Mouse (Mus musculus) heart, embryonic 12.5 days (tissue): ENCODE data around the gene Gm20716. TPM values are rescaled to one million over a fixed set of nuclear protein-coding genes. Genes with fewer than 3 reads are reported as not detected.

ENCODE experiments used
- ATAC-seq: fragments of 200-750 bp; cut with Nextera tagmentation; 2 replicates; pipeline ENCODE4 v1.8.0; 2017; ENCODE audit warnings: moderate TSS enrichment, moderate library complexity; ENCODE audit not compliant: insufficient number of reproducible peaks, low FRiP score
- H3K27ac ChIP-seq: fragments of 300-500 bp; sonication (generic); 2 replicates; pipeline ENCODE4 v1.5.1; 2016; ENCODE audit warnings: mild to moderate bottlenecking, moderate library complexity; ENCODE audit not compliant: poor library complexity, severe bottlenecking
- H3K27me3 ChIP-seq: fragments of 300-500 bp; sonication (generic); replicated peaks from 2 replicates; pipeline ENCODE4 v1.6.1; 2016; ENCODE audit warnings: mild to moderate bottlenecking, moderate library complexity
- H3K36me3 ChIP-seq: fragments of 300-500 bp; sonication (generic); 2 replicates; pipeline ENCODE4 v1.6.1; 2016; ENCODE audit warnings: mild to moderate bottlenecking, moderate library complexity
- H3K4me1 ChIP-seq: fragments of 300-500 bp; sonication (generic); replicated peaks from 2 replicates; pipeline ENCODE4 v1.6.1; 2016; ENCODE audit warnings: mild to moderate bottlenecking
- H3K4me2 ChIP-seq: fragments of 300-500 bp; sonication (generic); 2 replicates; pipeline ENCODE4 v1.6.1; 2016; ENCODE audit warnings: mild to moderate bottlenecking, moderate library complexity
- H3K4me3 ChIP-seq: fragments of 300-500 bp; sonication (generic); 2 replicates; pipeline ENCODE4 v1.5.1; 2016; ENCODE audit warnings: mild to moderate bottlenecking
- H3K9ac ChIP-seq: fragments of 300-500 bp; sonication (generic); 2 replicates; pipeline ENCODE4 v1.6.1; 2016; ENCODE audit warnings: mild to moderate bottlenecking, moderate library complexity
- H3K9me3 ChIP-seq: fragments of 300-500 bp; sonication (generic); replicated peaks from 2 replicates; pipeline ENCODE4 v1.6.1; 2016; ENCODE audit warnings: mild to moderate bottlenecking, moderate library complexity
- WGBS: fragments of 180-500 bp; shearing (Covaris S2); methylation state at CpG from one replicate; pipeline ENCODE4 v1.1.7; 2016; 5-methylcytosine and 5-hydroxymethylcytosine counted together
- polyA plus RNA-seq: library from polyadenylated mRNA; unstranded; fragments of >200 nt; fragmentation: Nextera tagmentation; extraction: Ambion mirVana; gene quantifications from 2 replicates; pipeline ENCODE4 v1.2.1, GENCODE M21; 2016

Gm20716 gene
- 15.0 and 15.5 TPM in 2 replicates for polyA plus RNA-seq

GRCm38 (mm10) chr2:168230026-168230728, at the start of gene Gm20716, which contains the start of the genes Dpm1 and Mocs3:
Gene Gm20716, minus strand, starts transcription at chr2:168230364.
Gene Dpm1, minus strand, starts transcription at chr2:168230591.
Gene Mocs3, plus strand, starts transcription at chr2:168230622.
- Histone ChIP-seq H3K27me3 (no peaks in the 10 kb centered on the region), H3K9ac (peak within 1 kb of the TSS; percentile 98), H3K4me2 (peak within 1 kb of the TSS; percentile 78), H3K4me1 (peaks cover 28% of the 10 kb centered on the region), H3K4me3 (peak within 1 kb of the TSS; percentile 99), H3K27ac (peak within 1 kb of the TSS; percentile 85), H3K36me3 (peaks cover 47% of the 10 kb centered on the region), H3K9me3 (peaks cover 3% of the 10 kb centered on the region; the same call in 1 of the 2 replicates)
- under 1% methylated on average over 73 of the region's 73 CpGs for WGBS
- ATAC-seq: peak; percentile 87

GRCm38 (mm10) chr2:168274374-168274935, 44.3 kb upstream of the Gm20716 start:
- Histone ChIP-seq H3K9ac (no peak overlapping the region), H3K36me3 (no peaks in the 10 kb centered on the region), H3K9me3 (0 out of 2 replicates have a peak, but pooled peaks cover 2% of the 10 kb centered on the region), H3K27ac (no peak overlapping the region), H3K4me1 (no peaks in the 10 kb centered on the region), H3K27me3 (peaks cover 100% of the 10 kb centered on the region), H3K4me2 (no peak overlapping the region), H3K4me3 (no peak overlapping the region)
- ATAC-seq: no peak
- WGBS: 7% methylated on average over 11 of the region's 11 CpGs

GRCm38 (mm10) chr2:168273387-168273786, 43.2 kb upstream of the Gm20716 start:
- H3K9me3 ChIP-seq: 0 out of 2 replicates have a peak, but pooled peaks cover 10% of the 10 kb centered on the region
- 22% methylated on average over 9 of the region's 9 CpGs for WGBS
- H3K4me3 ChIP-seq: no peak overlapping the region
- no peaks in the 10 kb centered on the region for H3K36me3 ChIP-seq
- peak overlapping the region; percentile 4; the same call in 1 of the 2 replicates for H3K4me2 ChIP-seq
- ATAC-seq: no peak
- no peak overlapping the region for H3K27ac ChIP-seq
- H3K9ac ChIP-seq: no peak overlapping the region
- H3K4me1 ChIP-seq: no peaks in the 10 kb centered on the region
- H3K27me3 ChIP-seq: peaks cover 100% of the 10 kb centered on the region

- 13% methylated on average over 7 of the region's 7 CpGs for WGBS
Measured at GRCm38 (mm10) chr2:168268033-168268432, 37.9 kb upstream of the Gm20716 start.

GRCm38 (mm10) chr2:168260900-168261299, 30.7 kb upstream of the Gm20716 start:
- Histone ChIP-seq H3K36me3 (no peaks in the 10 kb centered on the region), H3K27me3 (peaks cover 88% of the 10 kb centered on the region), H3K4me3 (no peak overlapping the region), H3K4me2 (no peak overlapping the region), H3K9ac (no peak overlapping the region), H3K4me1 (no peaks in the 10 kb centered on the region), H3K27ac (no peak overlapping the region), H3K9me3 (no peaks in the 10 kb centered on the region)
- no peak for ATAC-seq
- WGBS: 85% methylated on average over 10 of the region's 10 CpGs

More at GRCm38 (mm10) chr2:168268033-168268432, 37.9 kb upstream of the Gm20716 start:
- Histone ChIP-seq H3K9ac (no peak overlapping the region), H3K4me3 (peak overlapping the region; percentile 15), H3K27ac (no peak overlapping the region), H3K27me3 (peaks cover 90% of the 10 kb centered on the region), H3K36me3 (no peaks in the 10 kb centered on the region), H3K4me1 (no peaks in the 10 kb centered on the region), H3K9me3 (0 out of 2 replicates have a peak, but pooled peaks cover 10% of the 10 kb centered on the region), H3K4me2 (peak overlapping the region; percentile 49)
- no peak for ATAC-seq

- H3K4me2 ChIP-seq: no peak overlapping the region
- no peaks in the 10 kb centered on the region for H3K4me1 ChIP-seq
- H3K36me3 ChIP-seq: no peaks in the 10 kb centered on the region
- peaks cover 90% of the 10 kb centered on the region for H3K27me3 ChIP-seq
- no peak overlapping the region for H3K27ac ChIP-seq
- ATAC-seq: no peak
- no peak overlapping the region for H3K9ac ChIP-seq
- no peak overlapping the region for H3K4me3 ChIP-seq
- H3K9me3 ChIP-seq: no peaks in the 10 kb centered on the region
- WGBS: 75% methylated on average over 3 of the region's 3 CpGs
Measured at GRCm38 (mm10) chr2:168260124-168260523, 30.0 kb upstream of the Gm20716 start.

- H3K36me3 ChIP-seq: no peaks in the 10 kb centered on the region
- no peak for ATAC-seq
- H3K4me3 ChIP-seq: no peak overlapping the region
- H3K4me2 ChIP-seq: no peak overlapping the region
- no peak overlapping the region for H3K27ac ChIP-seq
- no peaks in the 10 kb centered on the region for H3K9me3 ChIP-seq
- no peak overlapping the region for H3K9ac ChIP-seq
- peaks cover 93% of the 10 kb centered on the region for H3K27me3 ChIP-seq
- WGBS: 73% methylated on average over 8 of the region's 8 CpGs
- no peaks in the 10 kb centered on the region for H3K4me1 ChIP-seq
Measured at GRCm38 (mm10) chr2:168259046-168259445, 28.9 kb upstream of the Gm20716 start.

GRCm38 (mm10) chr2:168257188-168257587, 27.0 kb upstream of the Gm20716 start:
- H3K27me3 ChIP-seq: peaks cover 93% of the 10 kb centered on the region
- 77% methylated on average over 4 of the region's 4 CpGs for WGBS
- H3K4me2 ChIP-seq: no peak overlapping the region
- H3K4me1 ChIP-seq: no peaks in the 10 kb centered on the region; the same call in 1 of the 2 replicates
- no peak overlapping the region for H3K9ac ChIP-seq
- no peaks in the 10 kb centered on the region for H3K36me3 ChIP-seq
- H3K9me3 ChIP-seq: no peaks in the 10 kb centered on the region
- H3K4me3 ChIP-seq: no peak overlapping the region
- ATAC-seq: no peak
- no peak overlapping the region for H3K27ac ChIP-seq

- Histone ChIP-seq H3K36me3 (no peaks in the 10 kb centered on the region), H3K9ac (no peak overlapping the region), H3K4me1 (no peaks in the 10 kb centered on the region; the same call in 1 of the 2 replicates), H3K27ac (no peak overlapping the region), H3K9me3 (no peaks in the 10 kb centered on the region), H3K4me2 (no peak overlapping the region), H3K4me3 (no peak overlapping the region), H3K27me3 (peaks cover 93% of the 10 kb centered on the region)
- no peak for ATAC-seq
- 74% methylated on average over 3 of the region's 3 CpGs for WGBS
Measured at GRCm38 (mm10) chr2:168256506-168256905, 26.3 kb upstream of the Gm20716 start.

GRCm38 (mm10) chr2:168253822-168254221, 23.7 kb upstream of the Gm20716 start:
- Histone ChIP-seq H3K36me3 (no peaks in the 10 kb centered on the region), H3K9me3 (no peaks in the 10 kb centered on the region), H3K27ac (no peak overlapping the region), H3K27me3 (peaks cover 78% of the 10 kb centered on the region), H3K4me3 (no peak overlapping the region), H3K4me1 (no peaks in the 10 kb centered on the region; the same call in 1 of the 2 replicates), H3K9ac (no peak overlapping the region), H3K4me2 (no peak overlapping the region)
- WGBS: 16% methylated on average over 7 of the region's 7 CpGs
- ATAC-seq: no peak

- H3K4me1 ChIP-seq: no peaks in the 10 kb centered on the region; the same call in 1 of the 2 replicates
- ATAC-seq: no peak
- H3K27ac ChIP-seq: no peak overlapping the region
- no peak overlapping the region for H3K4me2 ChIP-seq
- 8% methylated on average over 16 of the region's 16 CpGs for WGBS
- H3K27me3 ChIP-seq: peaks cover 75% of the 10 kb centered on the region
- no peaks in the 10 kb centered on the region for H3K36me3 ChIP-seq
- H3K4me3 ChIP-seq: no peak overlapping the region
- no peaks in the 10 kb centered on the region for H3K9me3 ChIP-seq
- H3K9ac ChIP-seq: no peak overlapping the region
Measured at GRCm38 (mm10) chr2:168252639-168253292, 22.6 kb upstream of the Gm20716 start.
